Mouse (Mus musculus): ENCODE measurements around the gene Ercc6l2. TPM values are rescaled to one million over a fixed set of nuclear protein-coding genes. Genes with fewer than 3 reads are reported as not detected.

Gene Ercc6l2
- polyA plus RNA-seq, 1 experiment from 2014 or later = 18.0 TPM

DNA sequence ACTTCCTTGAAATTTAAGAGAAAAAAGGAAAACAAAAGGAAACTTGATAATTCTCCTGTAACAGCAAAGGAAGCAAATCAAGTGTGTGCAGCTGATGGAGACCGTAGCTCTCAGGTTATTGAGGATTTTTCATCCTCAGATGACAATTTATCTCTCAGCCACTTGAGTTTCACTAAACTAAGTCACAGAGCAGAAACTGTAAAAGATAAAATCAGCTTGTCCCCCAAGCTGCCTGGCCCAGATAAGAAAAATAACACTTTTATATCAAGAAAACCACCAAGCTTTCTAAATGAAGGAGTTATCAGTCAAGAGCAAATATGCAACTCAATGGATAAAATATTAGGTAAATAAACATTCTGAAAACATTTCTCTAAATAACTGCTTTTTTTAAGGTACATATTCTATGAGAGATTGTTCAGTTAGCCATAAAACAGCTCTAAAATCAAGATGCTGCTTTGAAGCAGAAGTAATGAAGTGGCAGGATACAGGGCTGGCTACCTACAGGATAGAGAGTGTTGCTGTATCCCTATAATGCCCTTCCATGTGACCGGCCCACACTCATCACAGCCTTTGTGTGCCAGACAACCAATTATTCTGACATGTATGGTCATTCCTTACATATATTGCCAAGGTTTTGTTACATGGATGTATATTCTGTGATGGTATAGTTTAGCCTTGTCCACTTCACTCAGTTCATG is 57.7 kb downstream of the Ercc6l2 start:
- Histone ChIP-seq H3K36me3 (ENCODE audit: control insufficient read depth, insufficient read depth, low read length) (peaks cover 4% of the 10 kb centered on the region), H3K9ac (ENCODE audit: low read depth, low read length) (no peak overlapping the region), H3K4me1 (replicated peaks; ENCODE audit: control insufficient read depth, insufficient read depth, low read length) (0 out of 2 replicates have a peak, but pooled peaks cover 2% of the 10 kb centered on the region), H3K27ac (ENCODE audit: low read depth, low read length) (no peak overlapping the region), H3K4me3 (ENCODE audit: low read depth, low read length) (no peak overlapping the region), H3K9me3 (ENCODE audit: control insufficient read depth, low read length) (no peaks in the 10 kb centered on the region), H3K4me2 (no peak overlapping the region), H3K27me3 (replicated peaks; ENCODE audit: control insufficient read depth, insufficient read depth, low read length) (no peaks in the 10 kb centered on the region)
- WGBS = 85% methylated on average over 2 of the region's 2 CpGs
- DNase-seq (ENCODE audit: low spot score) (no peak), ATAC-seq (replicated peaks; ENCODE audit: low FRiP score) (no peak)

DNA sequence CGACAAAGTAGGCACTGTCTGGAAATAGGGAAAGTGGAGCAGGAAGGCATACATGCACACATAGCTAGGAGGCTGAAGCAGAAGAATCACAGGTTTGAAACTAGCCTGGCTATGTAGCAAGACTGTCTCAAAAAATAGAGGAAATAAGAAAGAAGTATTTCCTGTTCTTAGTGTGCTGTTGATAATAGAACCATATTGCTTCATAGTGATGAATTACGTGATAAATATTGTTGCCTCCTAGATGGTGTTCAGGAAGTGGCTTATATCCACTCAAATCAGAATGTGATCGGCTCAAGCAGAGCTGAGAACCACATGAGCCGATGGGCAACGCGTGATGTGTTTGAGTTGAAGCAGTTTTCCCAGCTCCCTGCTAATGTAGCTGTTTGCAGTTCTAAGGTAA is 62.1 kb downstream of the Ercc6l2 start:
- Histone ChIP-seq H3K9ac (ENCODE audit: low read depth, low read length) (no peak overlapping the region), H3K4me1 (replicated peaks; ENCODE audit: control insufficient read depth, insufficient read depth, low read length) (0 out of 2 replicates have a peak, but pooled peaks cover 1% of the 10 kb centered on the region), H3K4me2 (no peak overlapping the region), H3K4me3 (ENCODE audit: low read depth, low read length) (no peak overlapping the region), H3K27me3 (replicated peaks; ENCODE audit: control insufficient read depth, insufficient read depth, low read length) (no peaks in the 10 kb centered on the region), H3K27ac (ENCODE audit: low read depth, low read length) (no peak overlapping the region), H3K36me3 (ENCODE audit: control insufficient read depth, insufficient read depth, low read length) (no peaks in the 10 kb centered on the region; the same call in 1 of the 2 replicates), H3K9me3 (ENCODE audit: control insufficient read depth, low read length) (no peaks in the 10 kb centered on the region)
- no peak for DNase-seq (ENCODE audit: low spot score)
- 84% methylated on average over 6 of the region's 6 CpGs for WGBS
- ATAC-seq (replicated peaks; ENCODE audit: low FRiP score) = no peak

DNA sequence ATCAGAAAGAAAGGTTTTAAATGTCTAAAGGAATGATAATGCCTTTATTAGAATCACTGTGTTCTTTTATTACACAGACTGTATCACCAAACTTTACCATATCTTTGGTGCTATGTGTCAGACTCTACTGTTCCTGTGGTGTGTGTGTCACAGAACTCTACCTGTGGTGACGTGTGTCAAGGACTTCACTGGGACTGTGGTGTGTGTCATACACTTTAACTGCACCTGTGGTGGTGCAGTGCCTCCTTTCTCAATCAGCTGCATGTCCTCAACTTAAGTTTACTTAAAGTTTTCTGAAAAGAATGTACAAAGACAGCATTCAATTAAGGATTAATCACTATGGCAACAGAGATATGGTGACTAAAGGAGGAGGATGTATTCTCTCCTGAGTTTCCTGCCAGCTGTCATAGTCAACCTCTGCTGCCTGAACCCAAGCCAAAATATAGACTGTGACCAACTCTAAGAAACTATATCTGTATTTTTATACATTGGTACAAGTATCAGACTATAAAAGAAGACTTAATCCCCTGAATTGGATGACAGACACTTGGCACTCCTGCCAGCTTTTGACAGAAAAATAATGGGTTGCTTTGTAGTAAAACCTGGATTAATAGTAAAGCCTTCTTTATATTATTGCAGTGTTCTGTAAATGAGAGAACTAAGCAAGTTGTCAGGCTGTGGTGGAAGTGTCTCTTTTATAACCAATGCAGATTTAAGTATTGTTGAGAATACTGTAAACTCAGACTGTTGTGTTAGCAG is 64.2 kb downstream of the Ercc6l2 start:
- no peaks in the 10 kb centered on the region for H3K27me3 ChIP-seq (replicated peaks; ENCODE audit: control insufficient read depth, insufficient read depth, low read length)
- 78% methylated on average over 1 of the region's 1 CpGs for WGBS
- no peaks in the 10 kb centered on the region for H3K4me1 ChIP-seq (replicated peaks; ENCODE audit: control insufficient read depth, insufficient read depth, low read length)
- no peak for ATAC-seq (replicated peaks; ENCODE audit: low FRiP score)
- no peaks in the 10 kb centered on the region for H3K9me3 ChIP-seq (ENCODE audit: control insufficient read depth, low read length)
- H3K36me3 ChIP-seq (ENCODE audit: control insufficient read depth, insufficient read depth, low read length) = no peaks in the 10 kb centered on the region; the same call in 1 of the 2 replicates
- H3K9ac ChIP-seq (ENCODE audit: low read depth, low read length) = no peak overlapping the region
- DNase-seq (ENCODE audit: low spot score) = no peak
- H3K27ac ChIP-seq (ENCODE audit: low read depth, low read length) = no peak overlapping the region
- H3K4me2 ChIP-seq = no peak overlapping the region
- no peak overlapping the region for H3K4me3 ChIP-seq (ENCODE audit: low read depth, low read length)

DNA sequence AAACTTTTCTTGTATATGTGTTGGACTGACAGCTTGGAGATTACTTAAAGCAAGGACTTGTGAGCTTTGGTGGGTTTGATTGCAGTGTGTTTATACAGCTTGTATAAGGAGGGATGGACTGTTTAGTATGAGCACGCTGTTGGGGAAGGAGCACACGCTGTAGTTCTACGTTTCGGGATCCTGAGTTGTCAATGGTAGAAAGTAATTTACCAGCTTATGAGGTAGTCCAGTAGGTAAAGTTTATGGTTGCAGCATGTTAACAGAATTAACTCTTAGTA is 64.8 kb downstream of the Ercc6l2 start:
- H3K9ac ChIP-seq (ENCODE audit: low read depth, low read length) = no peak overlapping the region
- DNase-seq (ENCODE audit: low spot score) (no peak), ATAC-seq (replicated peaks; ENCODE audit: low FRiP score) (no peak)
- H3K27me3 ChIP-seq (replicated peaks; ENCODE audit: control insufficient read depth, insufficient read depth, low read length) = no peaks in the 10 kb centered on the region
- H3K36me3 ChIP-seq (ENCODE audit: control insufficient read depth, insufficient read depth, low read length) = no peaks in the 10 kb centered on the region; the same call in 1 of the 2 replicates
- H3K4me2 ChIP-seq = no peak overlapping the region
- WGBS = 80% methylated on average over 4 of the region's 4 CpGs
- H3K9me3 ChIP-seq (ENCODE audit: control insufficient read depth, low read length) = no peaks in the 10 kb centered on the region
- H3K27ac ChIP-seq (ENCODE audit: low read depth, low read length) = no peak overlapping the region
- H3K4me3 ChIP-seq (ENCODE audit: low read depth, low read length) = no peak overlapping the region
- H3K4me1 ChIP-seq (replicated peaks; ENCODE audit: control insufficient read depth, insufficient read depth, low read length) = peaks cover under 1% of the 10 kb centered on the region; the same call in 1 of the 2 replicates

DNA sequence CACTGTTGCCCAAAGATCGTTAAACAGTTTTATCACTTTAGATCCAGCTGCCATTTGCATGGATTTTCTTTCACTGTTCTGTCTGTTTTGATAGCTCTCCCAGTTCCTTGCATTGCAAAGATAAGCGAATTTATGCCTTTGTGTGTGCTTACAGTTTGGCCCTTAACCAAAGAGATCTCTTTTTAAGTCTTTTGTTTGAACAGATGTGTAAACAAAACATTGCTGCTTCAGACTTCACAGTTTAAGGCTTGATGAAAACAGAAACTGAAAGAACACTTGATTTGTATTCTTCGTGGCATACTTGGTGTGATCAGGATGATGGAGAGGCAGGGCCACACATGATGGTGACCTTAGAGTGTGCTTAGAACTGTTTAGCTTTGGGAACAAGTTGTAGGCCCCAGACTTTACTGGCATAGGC is 70.5 kb downstream of the Ercc6l2 start:
- H3K36me3 ChIP-seq (ENCODE audit: control insufficient read depth, insufficient read depth, low read length) = peaks cover 8% of the 10 kb centered on the region; the same call in 1 of the 2 replicates
- H3K9ac ChIP-seq (ENCODE audit: low read depth, low read length) = no peak overlapping the region
- H3K4me2 ChIP-seq = peak overlapping the region; percentile 15; the same call in 1 of the 2 replicates
- H3K27ac ChIP-seq (ENCODE audit: low read depth, low read length) = peak overlapping the region; percentile 66
- H3K9me3 ChIP-seq (ENCODE audit: control insufficient read depth, low read length) = no peaks in the 10 kb centered on the region
- WGBS = 60% methylated on average over 3 of the region's 3 CpGs
- no peak overlapping the region for H3K4me3 ChIP-seq (ENCODE audit: low read depth, low read length)
- no peak for DNase-seq (ENCODE audit: low spot score)
- no peaks in the 10 kb centered on the region for H3K27me3 ChIP-seq (replicated peaks; ENCODE audit: control insufficient read depth, insufficient read depth, low read length)
- H3K4me1 ChIP-seq (replicated peaks; ENCODE audit: control insufficient read depth, insufficient read depth, low read length) = peaks cover 12% of the 10 kb centered on the region
- peak; percentile 77 for ATAC-seq (replicated peaks; ENCODE audit: low FRiP score)

DNA sequence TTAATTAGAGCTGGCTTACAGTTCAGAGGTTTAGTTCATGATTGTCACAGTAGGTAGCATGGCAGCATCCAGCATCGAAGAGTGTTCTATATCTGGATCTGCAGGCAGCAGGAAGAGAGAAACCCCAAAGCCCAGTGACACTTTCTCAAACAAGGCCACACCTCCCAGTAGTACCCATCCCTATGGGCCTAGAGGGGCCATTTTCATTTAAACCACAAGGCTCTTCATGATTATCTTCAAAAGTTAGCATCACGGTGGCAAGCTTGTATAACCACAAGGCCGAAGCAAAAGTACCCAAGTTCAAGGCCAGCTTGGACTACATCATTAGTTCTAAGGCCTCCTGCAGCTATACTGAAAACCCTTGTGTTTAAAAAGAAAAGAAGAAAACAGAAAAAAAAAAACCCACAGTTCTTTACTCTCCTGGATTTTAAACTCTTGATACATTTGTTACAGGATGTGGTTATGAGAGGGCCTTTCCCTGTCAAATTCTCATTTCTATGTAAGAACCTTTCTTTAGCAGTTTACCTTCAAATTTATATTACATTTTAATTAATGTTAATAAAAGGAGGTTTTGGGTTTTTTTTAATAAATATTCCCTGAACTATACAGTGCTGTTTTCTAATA is 71.5 kb downstream of the Ercc6l2 start:
- peak; percentile 60; the same call in 1 of the 2 replicates for ATAC-seq (replicated peaks; ENCODE audit: low FRiP score)

DNA sequence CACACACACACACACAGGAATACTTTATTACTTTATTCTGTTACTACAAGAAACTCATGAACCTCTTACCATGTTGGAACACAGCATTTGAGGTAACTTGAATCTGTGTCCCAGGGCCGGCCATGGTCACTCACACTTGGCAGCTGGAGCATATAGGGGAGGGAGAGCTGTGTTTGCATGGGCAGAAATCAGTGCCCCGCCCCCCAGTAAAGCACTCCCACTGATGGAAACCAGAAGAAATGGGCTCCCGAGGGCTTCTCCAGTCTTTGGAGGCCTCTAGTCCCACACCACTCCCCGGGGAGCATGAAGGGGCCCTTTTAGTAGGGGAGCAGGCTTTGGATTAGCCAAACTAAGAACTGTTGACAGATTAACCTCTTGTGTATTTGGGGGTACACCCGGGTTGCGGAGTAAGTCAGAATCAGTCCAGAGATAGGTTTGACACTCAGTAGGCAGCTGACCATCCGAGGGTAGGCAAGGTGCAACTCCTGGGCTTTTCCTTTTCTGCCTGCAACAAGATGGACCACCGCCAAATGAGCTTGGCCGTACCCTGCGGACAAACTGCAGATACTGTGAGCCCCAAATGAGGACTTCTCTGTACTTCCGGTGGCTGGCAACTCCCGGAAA is 85.8 kb downstream of the Ercc6l2 start:
- DNase-seq (ENCODE audit: low spot score) (no peak), ATAC-seq (replicated peaks; ENCODE audit: low FRiP score) (no peak)
- no peak overlapping the region for H3K27ac ChIP-seq (ENCODE audit: low read depth, low read length)
- 28% methylated on average over 12 of the region's 12 CpGs for WGBS
- H3K27me3 ChIP-seq (replicated peaks; ENCODE audit: control insufficient read depth, insufficient read depth, low read length) = no peaks in the 10 kb centered on the region; the same call in 1 of the 2 replicates
- peak overlapping the region; percentile 61 for H3K4me2 ChIP-seq
- no peaks in the 10 kb centered on the region for H3K9me3 ChIP-seq (ENCODE audit: control insufficient read depth, low read length)
- H3K36me3 ChIP-seq (ENCODE audit: control insufficient read depth, insufficient read depth, low read length) = no peaks in the 10 kb centered on the region
- no peak overlapping the region; the same call in 1 of the 2 replicates for H3K4me3 ChIP-seq (ENCODE audit: low read depth, low read length)
- peaks cover 14% of the 10 kb centered on the region for H3K4me1 ChIP-seq (replicated peaks; ENCODE audit: control insufficient read depth, insufficient read depth, low read length)
- H3K9ac ChIP-seq (ENCODE audit: low read depth, low read length) = no peak overlapping the region

More for the DNA sequence above, 71.5 kb downstream of the Ercc6l2 start:
- Histone ChIP-seq H3K4me2 (no peak overlapping the region), H3K27ac (ENCODE audit: low read depth, low read length) (peak overlapping the region; percentile 66; the same call in 1 of the 2 replicates), H3K9me3 (ENCODE audit: control insufficient read depth, low read length) (no peaks in the 10 kb centered on the region), H3K27me3 (replicated peaks; ENCODE audit: control insufficient read depth, insufficient read depth, low read length) (no peaks in the 10 kb centered on the region), H3K4me1 (replicated peaks; ENCODE audit: control insufficient read depth, insufficient read depth, low read length) (peaks cover 12% of the 10 kb centered on the region), H3K36me3 (ENCODE audit: control insufficient read depth, insufficient read depth, low read length) (peaks cover 8% of the 10 kb centered on the region; the same call in 1 of the 2 replicates), H3K9ac (ENCODE audit: low read depth, low read length) (no peak overlapping the region), H3K4me3 (ENCODE audit: low read depth, low read length) (no peak overlapping the region)
- no peak for DNase-seq (ENCODE audit: low spot score)
- WGBS = 72% methylated on average over 3 of the region's 3 CpGs

DNA sequence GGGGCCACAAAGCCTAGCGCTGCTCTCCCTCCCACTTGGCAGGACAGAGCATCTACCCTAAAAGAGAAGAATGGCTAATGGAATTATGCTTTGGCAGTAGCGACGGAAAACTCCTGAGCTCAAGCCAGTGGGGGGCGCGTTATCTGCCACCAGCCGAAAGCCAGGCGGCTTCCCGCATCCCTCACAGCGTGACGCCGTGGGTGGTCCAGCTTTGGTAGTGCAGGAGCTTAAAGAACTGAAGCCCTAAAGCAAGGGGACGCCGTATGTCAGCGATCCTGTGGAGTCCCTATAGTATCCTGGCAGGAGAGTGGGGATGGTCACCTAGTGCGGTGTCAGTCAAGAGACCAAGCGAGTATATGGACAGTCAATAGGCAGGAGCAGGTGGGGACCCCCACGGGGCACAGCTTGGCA is 86.3 kb downstream of the Ercc6l2 start:
- H3K27ac ChIP-seq (ENCODE audit: low read depth, low read length) = no peak overlapping the region
- no peaks in the 10 kb centered on the region; the same call in 1 of the 2 replicates for H3K27me3 ChIP-seq (replicated peaks; ENCODE audit: control insufficient read depth, insufficient read depth, low read length)
- DNase-seq (ENCODE audit: low spot score) (no peak), ATAC-seq (replicated peaks; ENCODE audit: low FRiP score) (0 out of 2 replicates have a peak, but pooled peaks have one; percentile 23)
- peak overlapping the region; percentile 19 for H3K4me3 ChIP-seq (ENCODE audit: low read depth, low read length)
- 7% methylated on average over 17 of the region's 17 CpGs for WGBS
- peak overlapping the region; percentile 61 for H3K4me2 ChIP-seq
- 0 out of 2 replicates have a peak overlapping the region, but pooled peaks have one; percentile 14 for H3K9ac ChIP-seq (ENCODE audit: low read depth, low read length)
- H3K4me1 ChIP-seq (replicated peaks; ENCODE audit: control insufficient read depth, insufficient read depth, low read length) = peaks cover 14% of the 10 kb centered on the region
- H3K36me3 ChIP-seq (ENCODE audit: control insufficient read depth, insufficient read depth, low read length) = no peaks in the 10 kb centered on the region
- H3K9me3 ChIP-seq (ENCODE audit: control insufficient read depth, low read length) = no peaks in the 10 kb centered on the region
